Mouse (Mus musculus): Measurements from ENCODE around the gene Prlr.

The Prlr gene

DNA sequence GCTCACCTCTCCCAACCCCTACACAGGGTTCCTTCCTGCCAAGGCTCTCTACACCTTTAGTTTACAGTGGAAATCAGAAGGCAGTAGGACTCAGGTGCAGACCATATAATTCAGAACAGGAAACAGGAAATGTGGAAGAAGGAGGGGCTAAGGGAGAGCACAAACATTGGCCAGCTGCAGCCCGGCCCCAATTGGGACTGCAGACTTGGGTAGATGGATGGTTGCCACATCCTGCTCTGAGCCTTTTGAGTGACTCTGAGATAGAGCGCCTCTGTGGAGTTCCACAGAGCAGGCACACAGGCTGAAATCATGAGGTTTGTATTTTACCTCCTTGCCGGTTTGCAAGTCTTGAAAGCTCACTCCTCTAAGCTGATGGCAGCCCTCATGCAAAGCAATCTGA lies 59.8 kb downstream of the Prlr start:
- DNase-seq = no peak

GRCm38 (mm10) chr15:10238454-10238853 lies 61.4 kb downstream of the Prlr start:
- DNase-seq = no peak

DNA sequence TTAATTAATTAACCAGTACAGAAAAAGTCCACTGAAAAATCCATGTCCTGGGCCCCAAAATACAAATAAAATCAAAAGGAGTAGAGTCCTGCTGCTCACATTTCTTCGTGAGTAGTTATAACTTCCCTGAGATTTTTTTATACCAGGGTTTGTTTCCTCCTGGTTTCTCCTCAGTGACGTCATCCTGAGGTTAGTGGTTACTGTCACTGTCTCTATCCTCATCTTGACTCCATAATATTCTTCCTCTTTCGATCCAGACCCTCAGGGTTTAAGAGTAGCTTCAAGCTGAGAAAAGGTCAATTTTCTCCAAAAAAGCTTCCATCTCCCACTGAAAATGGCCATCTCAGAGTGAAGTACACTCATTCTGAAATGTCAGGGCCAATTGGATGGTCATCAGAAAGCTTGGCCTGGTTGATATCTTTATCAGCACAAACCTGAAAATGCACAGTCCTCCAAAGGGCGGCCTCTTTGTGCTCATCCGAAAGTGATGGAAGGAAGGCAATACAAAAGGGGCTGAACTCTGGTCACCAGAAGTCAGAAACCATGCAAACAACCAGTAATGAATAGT lies 63.3 kb downstream of the Prlr start:
- no peak for DNase-seq

GRCm38 (mm10) chr15:10242250-10242649 lies 65.2 kb downstream of the Prlr start:
- DNase-seq = no peak

GRCm38 (mm10) chr15:10249285-10249684 lies 72.2 kb downstream of the Prlr start:
- no peak for DNase-seq

- DNase-seq = no peak
Observed at GRCm38 (mm10) chr15:10250784-10251183, 73.7 kb downstream of the Prlr start.

DNA sequence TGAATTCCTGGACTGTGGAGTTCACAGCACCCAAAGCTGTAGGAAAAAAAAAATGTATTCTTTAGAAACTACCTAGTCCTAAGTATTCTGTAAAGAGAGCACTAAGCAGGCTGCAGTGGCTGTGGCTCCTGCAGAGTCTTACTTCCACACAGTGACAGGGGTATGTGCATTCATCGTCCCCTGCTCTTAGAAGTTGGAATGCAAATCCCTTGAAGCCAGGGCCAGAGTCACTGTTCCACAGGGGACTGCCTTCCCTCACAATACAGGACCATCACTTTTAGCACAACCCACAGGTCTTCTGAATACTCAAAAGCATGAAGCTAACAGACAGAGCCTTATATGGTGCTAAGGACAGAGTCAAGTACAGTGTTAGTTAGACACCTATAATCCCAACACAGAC lies 75.5 kb downstream of the Prlr start:
- no peak for DNase-seq

DNA sequence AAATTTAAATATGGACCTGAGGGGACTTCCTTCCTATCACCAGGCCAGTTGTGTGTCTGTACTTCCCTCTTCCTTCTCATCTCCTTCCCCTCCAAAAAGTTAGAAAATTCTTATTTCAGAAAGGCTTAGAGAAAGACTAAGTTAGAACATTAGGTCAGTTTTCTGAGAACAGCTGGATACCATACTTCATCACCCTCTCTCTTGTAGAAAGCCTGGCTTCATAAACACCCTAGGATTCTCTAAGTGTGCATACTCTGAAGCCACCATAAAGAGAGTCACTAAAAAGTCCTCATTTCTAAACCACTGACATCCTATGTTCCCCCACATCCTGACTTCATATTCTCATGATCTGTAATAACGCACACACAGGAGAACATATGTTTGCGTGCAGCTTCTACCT lies 85.2 kb downstream of the Prlr start:
- no peak for DNase-seq

GRCm38 (mm10) chr15:10262641-10263040 lies 85.6 kb downstream of the Prlr start:
- DNase-seq = no peak

DNA sequence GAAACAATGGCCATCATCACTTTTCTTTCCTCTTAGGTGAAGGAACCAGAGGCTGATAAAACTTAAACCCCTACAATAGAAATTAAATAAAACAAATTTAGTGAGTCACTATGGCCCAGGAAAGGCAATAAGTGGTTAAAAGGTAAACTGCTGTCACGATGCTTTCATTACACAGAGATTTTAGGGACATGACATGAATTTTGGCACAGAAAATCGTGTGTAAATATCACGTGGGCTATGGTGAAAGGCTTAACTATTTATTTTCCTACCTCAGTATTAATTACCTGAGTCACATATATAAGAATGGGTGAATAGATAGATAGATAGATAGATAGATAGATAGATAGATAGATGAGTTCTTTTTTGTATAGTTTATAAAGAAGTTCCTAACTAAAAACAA lies 86.4 kb downstream of the Prlr start:
- DNase-seq = no peak

DNA sequence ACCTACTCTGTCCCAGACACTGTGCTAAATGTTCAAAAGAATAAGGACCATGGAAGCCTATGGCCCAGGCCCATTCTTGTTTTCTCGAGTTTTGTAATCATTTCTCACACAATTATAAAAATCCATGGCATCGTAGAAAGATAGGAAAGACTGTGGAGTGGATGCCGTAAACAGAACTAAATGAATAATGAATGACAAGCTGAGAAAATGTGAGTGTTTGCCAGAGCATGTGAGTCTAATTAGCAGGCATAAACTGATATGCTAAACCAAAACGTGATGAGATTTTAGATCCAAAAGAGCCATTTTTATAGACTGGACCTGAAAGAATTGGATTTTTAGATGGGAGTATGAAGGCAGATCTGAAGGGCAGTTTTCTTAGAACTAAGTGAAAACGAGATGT lies 87.8 kb downstream of the Prlr start:
- DNase-seq = no peak

GRCm38 (mm10) chr15:10267251-10267650 lies 90.2 kb downstream of the Prlr start:
- no peak for DNase-seq

DNA sequence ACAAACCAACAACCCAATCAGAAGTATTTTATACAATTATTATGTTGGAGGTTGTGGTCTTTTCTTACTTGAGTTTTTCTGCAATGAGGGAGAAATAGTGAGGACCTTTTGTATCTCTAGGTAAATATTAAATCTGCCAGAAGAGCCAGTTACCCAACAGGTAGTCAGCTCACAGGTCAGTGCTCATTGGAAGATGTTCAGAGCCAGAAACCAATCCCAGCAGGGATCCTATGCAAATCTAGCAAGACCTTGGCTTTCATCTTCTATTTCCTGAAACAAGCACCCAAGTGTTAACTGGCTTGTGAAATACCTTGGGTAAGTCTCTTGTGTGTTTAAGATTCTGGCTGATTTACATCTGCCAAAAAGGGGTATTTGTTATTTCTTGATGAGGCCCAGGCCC lies 99.3 kb downstream of the Prlr start:
- no peak for DNase-seq

- DNase-seq = no peak
Observed at GRCm38 (mm10) chr15:10277461-10277860, 100.4 kb downstream of the Prlr start.

DNA sequence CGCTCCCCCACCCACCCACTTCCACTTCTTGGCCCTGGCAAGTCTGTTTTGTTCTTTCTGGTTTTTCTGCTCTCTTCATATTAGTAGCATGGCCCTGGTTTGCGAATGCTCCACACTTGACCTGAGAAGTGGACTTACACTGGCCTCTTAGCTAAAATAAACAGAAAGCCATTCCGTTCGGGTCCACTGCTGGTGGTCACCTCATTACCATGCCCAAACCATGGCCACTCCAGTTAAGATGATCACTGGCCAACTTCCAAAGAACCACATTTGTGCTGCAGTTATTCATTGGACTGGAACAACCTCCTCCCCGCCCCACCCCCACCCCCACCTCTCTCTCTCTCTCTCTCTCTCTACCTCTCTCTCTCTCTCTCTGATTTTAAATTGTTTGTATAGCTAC lies 104.5 kb downstream of the Prlr start:
- no peak for DNase-seq

- DNase-seq = no peak
Observed at GRCm38 (mm10) chr15:10283661-10284060, 106.6 kb downstream of the Prlr start.

DNA sequence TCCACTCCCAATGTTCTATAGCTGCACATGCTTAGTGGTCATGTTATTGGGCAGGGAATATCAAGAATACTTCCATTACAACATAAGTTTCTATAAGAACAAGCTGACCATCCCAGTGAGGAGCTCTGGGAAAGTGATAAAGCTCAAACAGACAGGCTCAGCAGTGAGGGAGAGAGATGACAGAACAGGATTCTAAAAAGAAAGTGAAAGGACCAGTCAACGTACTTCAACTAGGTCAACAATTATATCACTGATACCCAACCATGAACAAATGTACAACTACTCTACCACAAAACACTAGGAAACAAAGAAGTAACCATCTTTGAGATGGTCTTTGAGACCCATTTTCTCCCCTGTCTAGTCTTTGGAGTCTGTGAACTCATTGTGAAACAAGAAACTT lies 119.5 kb downstream of the Prlr start:
- DNase-seq = no peak

GRCm38 (mm10) chr15:10298058-10298457 lies 121.0 kb downstream of the Prlr start:
- DNase-seq = no peak

GRCm38 (mm10) chr15:10299467-10299866 lies 122.4 kb downstream of the Prlr start:
- no peak for DNase-seq

GRCm38 (mm10) chr15:10306461-10306860 lies 129.4 kb downstream of the Prlr start:
- DNase-seq = no peak

- DNase-seq = no peak
Observed at GRCm38 (mm10) chr15:10311826-10312225, 134.8 kb downstream of the Prlr start.

- peak; percentile 1 for DNase-seq
Observed at GRCm38 (mm10) chr15:10313522-10314455, 136.8 kb downstream of the Prlr start.

DNA sequence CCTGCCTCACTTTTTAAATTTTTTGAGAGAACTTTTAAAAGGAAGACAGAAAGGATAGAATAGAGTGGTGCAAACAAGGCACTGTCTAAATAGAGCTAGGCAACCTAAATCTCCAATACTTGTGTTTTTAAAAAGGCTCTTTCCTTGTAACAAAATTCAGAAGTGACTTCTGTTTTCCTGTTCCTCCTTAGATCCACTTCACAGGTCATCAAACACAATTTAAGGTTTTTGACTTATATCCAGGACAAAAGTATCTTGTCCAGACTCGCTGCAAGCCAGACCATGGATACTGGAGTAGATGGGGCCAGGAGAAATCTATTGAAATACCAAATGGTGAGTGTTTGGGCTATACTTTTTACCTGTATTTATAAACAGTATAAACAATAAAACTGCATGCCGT lies 148.0 kb downstream of the Prlr start, which contains the start of gene Gm21973:
Gm21973 (plus strand) TSS at position 301 of the 400 bp plus-strand sequence.
- no peak for DNase-seq

- DNase-seq = no peak
Observed at GRCm38 (mm10) chr15:10330626-10331025, 153.6 kb downstream of the Prlr start.

All from cerebellum, adult 9-11 months (tissue).